Mouse (Mus musculus): ENCODE measurements around the gene Fam168a. TPM values are rescaled to one million over a fixed set of nuclear protein-coding genes. Genes with fewer than 3 reads are reported as not detected.

The Fam168a gene
- polyA plus RNA-seq, 1 experiment from 2014 or later = 117 TPM

GRCm38 (mm10) chr7:100788291-100788690, 81.9 kb downstream of the Fam168a start:
- no peaks in the 10 kb centered on the region for H3K27me3 ChIP-seq
- H3K27ac ChIP-seq (replicated peaks) = no peak overlapping the region
- H3K4me3 ChIP-seq = no peak overlapping the region
- H3K9me3 ChIP-seq = no peaks in the 10 kb centered on the region
- peaks cover 5% of the 10 kb centered on the region; the same call in 1 of the 2 replicates for H3K4me1 ChIP-seq (replicated peaks)
- no peaks in the 10 kb centered on the region for H3K36me3 ChIP-seq
- no peak overlapping the region for H3K9ac ChIP-seq
- H3K4me2 ChIP-seq = no peak overlapping the region
- 69% methylated on average over 1 of the region's 1 CpGs for WGBS
- ATAC-seq (ENCODE audit: low FRiP score, low read depth) = no peak

- H3K9me3 ChIP-seq = no peaks in the 10 kb centered on the region
- no peaks in the 10 kb centered on the region for H3K36me3 ChIP-seq
- no peak overlapping the region for H3K27ac ChIP-seq (replicated peaks)
- H3K4me2 ChIP-seq = no peak overlapping the region
- WGBS = 64% methylated on average over 3 of the region's 3 CpGs
- no peak overlapping the region for H3K4me3 ChIP-seq
- ATAC-seq (ENCODE audit: low FRiP score, low read depth) = no peak
- no peak overlapping the region for H3K9ac ChIP-seq
- H3K4me1 ChIP-seq (replicated peaks) = no peaks in the 10 kb centered on the region
- H3K27me3 ChIP-seq = no peaks in the 10 kb centered on the region
Measured at GRCm38 (mm10) chr7:100798810-100799209, 92.4 kb downstream of the Fam168a start.

- H3K4me2 ChIP-seq = no peak overlapping the region
- H3K27me3 ChIP-seq = no peaks in the 10 kb centered on the region
- H3K4me1 ChIP-seq (replicated peaks) = peaks cover 4% of the 10 kb centered on the region; the same call in 1 of the 2 replicates
- no peaks in the 10 kb centered on the region for H3K36me3 ChIP-seq
- WGBS = 73% methylated on average over 2 of the region's 2 CpGs
- H3K4me3 ChIP-seq = no peak overlapping the region
- no peak overlapping the region for H3K27ac ChIP-seq (replicated peaks)
- ATAC-seq (ENCODE audit: low FRiP score, low read depth) = no peak
- no peaks in the 10 kb centered on the region for H3K9me3 ChIP-seq
- no peak overlapping the region for H3K9ac ChIP-seq
Measured at GRCm38 (mm10) chr7:100805391-100805790, 99.0 kb downstream of the Fam168a start.

GRCm38 (mm10) chr7:100811912-100812311, 105.5 kb downstream of the Fam168a start:
- no peaks in the 10 kb centered on the region for H3K27me3 ChIP-seq
- ATAC-seq (ENCODE audit: low FRiP score, low read depth) = no peak
- H3K4me2 ChIP-seq = no peak overlapping the region
- 62% methylated on average over 5 of the region's 5 CpGs for WGBS
- H3K4me3 ChIP-seq = no peak overlapping the region
- H3K36me3 ChIP-seq = no peaks in the 10 kb centered on the region
- no peaks in the 10 kb centered on the region for H3K9me3 ChIP-seq
- no peak overlapping the region for H3K9ac ChIP-seq
- H3K4me1 ChIP-seq (replicated peaks) = peaks cover 16% of the 10 kb centered on the region; the same call in 1 of the 2 replicates
- no peak overlapping the region for H3K27ac ChIP-seq (replicated peaks)

- ATAC-seq (ENCODE audit: low FRiP score, low read depth) = no peak
- Histone ChIP-seq H3K4me3 (no peak overlapping the region), H3K9me3 (no peaks in the 10 kb centered on the region), H3K27ac (replicated peaks) (no peak overlapping the region), H3K9ac (no peak overlapping the region), H3K36me3 (no peaks in the 10 kb centered on the region), H3K27me3 (no peaks in the 10 kb centered on the region), H3K4me2 (no peak overlapping the region), H3K4me1 (replicated peaks) (peaks cover 19% of the 10 kb centered on the region; the same call in 1 of the 2 replicates)
- 92% methylated on average over 5 of the region's 5 CpGs for WGBS
Measured at GRCm38 (mm10) chr7:100812641-100813040, 106.2 kb downstream of the Fam168a start.

GRCm38 (mm10) chr7:100815900-100816570, 109.6 kb downstream of the Fam168a start:
- WGBS = 30% methylated on average over 8 of the region's 8 CpGs
- Histone ChIP-seq H3K27ac (replicated peaks) (no peak overlapping the region), H3K27me3 (no peaks in the 10 kb centered on the region), H3K36me3 (no peaks in the 10 kb centered on the region), H3K9ac (no peak overlapping the region), H3K4me2 (no peak overlapping the region), H3K9me3 (no peaks in the 10 kb centered on the region), H3K4me1 (replicated peaks) (peaks cover 19% of the 10 kb centered on the region; the same call in 1 of the 2 replicates), H3K4me3 (no peak overlapping the region)
- peak; percentile 48; the same call in 1 of the 2 replicates for ATAC-seq (ENCODE audit: low FRiP score, low read depth)

- H3K4me3 ChIP-seq = no peak overlapping the region
- H3K4me2 ChIP-seq = no peak overlapping the region
- H3K27me3 ChIP-seq = no peaks in the 10 kb centered on the region
- H3K27ac ChIP-seq (replicated peaks) = no peak overlapping the region
- H3K9me3 ChIP-seq = no peaks in the 10 kb centered on the region
- no peak overlapping the region for H3K9ac ChIP-seq
- ATAC-seq (ENCODE audit: low FRiP score, low read depth) = no peak
- peaks cover 17% of the 10 kb centered on the region; the same call in 1 of the 2 replicates for H3K4me1 ChIP-seq (replicated peaks)
- whole genome bisulfite sequencing = 53% methylated on average over 6 of the region's 6 CpGs
- H3K36me3 ChIP-seq = no peaks in the 10 kb centered on the region
Measured at GRCm38 (mm10) chr7:100816759-100817441, 110.5 kb downstream of the Fam168a start.

GRCm38 (mm10) chr7:100817442-100817760, 111.0 kb downstream of the Fam168a start:
- WGBS = 83% methylated on average over 2 of the region's 2 CpGs
- no peaks in the 10 kb centered on the region for H3K9me3 ChIP-seq
- H3K36me3 ChIP-seq = no peaks in the 10 kb centered on the region
- H3K27me3 ChIP-seq = no peaks in the 10 kb centered on the region
- ATAC-seq (ENCODE audit: low FRiP score, low read depth) = no peak
- no peak overlapping the region for H3K27ac ChIP-seq (replicated peaks)
- H3K4me3 ChIP-seq = no peak overlapping the region
- H3K9ac ChIP-seq = no peak overlapping the region
- no peak overlapping the region for H3K4me2 ChIP-seq
- peaks cover 12% of the 10 kb centered on the region; the same call in 1 of the 2 replicates for H3K4me1 ChIP-seq (replicated peaks)

GRCm38 (mm10) chr7:100818401-100819064, 112.1 kb downstream of the Fam168a start:
- Histone ChIP-seq H3K36me3 (no peaks in the 10 kb centered on the region), H3K27ac (replicated peaks) (no peak overlapping the region), H3K9ac (no peak overlapping the region), H3K4me2 (no peak overlapping the region), H3K4me1 (replicated peaks) (peaks cover 11% of the 10 kb centered on the region; the same call in 1 of the 2 replicates), H3K9me3 (no peaks in the 10 kb centered on the region), H3K27me3 (no peaks in the 10 kb centered on the region), H3K4me3 (no peak overlapping the region)
- 91% methylated on average over 4 of the region's 4 CpGs for WGBS
- no peak for ATAC-seq (ENCODE audit: low FRiP score, low read depth)

- H3K4me2 ChIP-seq = no peak overlapping the region
- no peaks in the 10 kb centered on the region for H3K4me1 ChIP-seq (replicated peaks)
- H3K27ac ChIP-seq (replicated peaks) = no peak overlapping the region
- ATAC-seq (ENCODE audit: low FRiP score, low read depth) = no peak
- H3K9me3 ChIP-seq = no peaks in the 10 kb centered on the region
- WGBS = 94% methylated on average over 3 of the region's 3 CpGs
- H3K9ac ChIP-seq = no peak overlapping the region
- H3K27me3 ChIP-seq = no peaks in the 10 kb centered on the region
- no peak overlapping the region for H3K4me3 ChIP-seq
- peaks cover 9% of the 10 kb centered on the region; the same call in 1 of the 2 replicates for H3K36me3 ChIP-seq
Measured at GRCm38 (mm10) chr7:100824661-100825060, 118.2 kb downstream of the Fam168a start.

GRCm38 (mm10) chr7:100828549-100828948, 122.1 kb downstream of the Fam168a start:
- WGBS = 93% methylated on average over 2 of the region's 2 CpGs
- H3K9ac ChIP-seq = no peak overlapping the region

GRCm38 (mm10) chr7:100833859-100834258, 127.4 kb downstream of the Fam168a start:
- H3K27ac ChIP-seq (replicated peaks) = no peak overlapping the region
- H3K9me3 ChIP-seq = no peaks in the 10 kb centered on the region
- no peaks in the 10 kb centered on the region for H3K4me1 ChIP-seq (replicated peaks)
- no peak for ATAC-seq (ENCODE audit: low FRiP score, low read depth)
- no peak overlapping the region for H3K4me3 ChIP-seq
- peaks cover 50% of the 10 kb centered on the region for H3K36me3 ChIP-seq
- no peak overlapping the region for H3K9ac ChIP-seq
- 88% methylated on average over 1 of the region's 1 CpGs for WGBS
- no peaks in the 10 kb centered on the region for H3K27me3 ChIP-seq
- H3K4me2 ChIP-seq = no peak overlapping the region

More at GRCm38 (mm10) chr7:100828549-100828948, 122.1 kb downstream of the Fam168a start:
- Histone ChIP-seq H3K4me1 (replicated peaks) (no peaks in the 10 kb centered on the region), H3K27me3 (no peaks in the 10 kb centered on the region), H3K36me3 (peaks cover 22% of the 10 kb centered on the region), H3K4me3 (no peak overlapping the region), H3K9me3 (no peaks in the 10 kb centered on the region), H3K4me2 (no peak overlapping the region), H3K27ac (replicated peaks) (no peak overlapping the region)
- ATAC-seq (ENCODE audit: low FRiP score, low read depth) = no peak

Measured in hindbrain, embryonic 15.5 days (tissue).